Mouse (Mus musculus) midbrain, embryonic 13.5 days (tissue): ENCODE data around the gene Kdm5a. TPM values are rescaled to one million over a fixed set of nuclear protein-coding genes. Genes with fewer than 3 reads are reported as not detected.

Experiments used
- ATAC-seq: fragments of 200-750 bp; cut with Nextera tagmentation; 2 replicates; pipeline ENCODE4 v1.8.0; 2017; ENCODE audit warnings: mild to moderate bottlenecking, moderate TSS enrichment, moderate library complexity
- H3K27ac ChIP-seq: fragments of 300-500 bp; sonication (generic); 2 replicates; pipeline ENCODE4 v1.5.1; 2015; ENCODE audit warnings: inconsistent platforms, mild to moderate bottlenecking, moderate library complexity
- H3K27me3 ChIP-seq: fragments of 300-500 bp; sonication (generic); 2 replicates; pipeline ENCODE4 v1.6.1; 2015; ENCODE audit warnings: mild to moderate bottlenecking, inconsistent platforms
- H3K36me3 ChIP-seq: fragments of 300-500 bp; sonication (generic); 2 replicates; pipeline ENCODE4 v1.6.1; 2015; ENCODE audit warnings: mild to moderate bottlenecking, inconsistent platforms
- H3K4me1 ChIP-seq: fragments of 300-500 bp; sonication (generic); replicated peaks from 2 replicates; pipeline ENCODE4 v1.6.1; 2015; ENCODE audit warnings: inconsistent platforms
- H3K4me2 ChIP-seq: fragments of 300-500 bp; sonication (generic); replicated peaks from 2 replicates; pipeline ENCODE4 v1.6.1; 2015; ENCODE audit warnings: moderate library complexity, mild to moderate bottlenecking, inconsistent platforms
- H3K4me3 ChIP-seq: fragments of 300-500 bp; sonication (generic); replicated peaks from 2 replicates; pipeline ENCODE4 v1.5.1; 2015; ENCODE audit warnings: mild to moderate bottlenecking, inconsistent platforms
- H3K9ac ChIP-seq: fragments of 300-500 bp; sonication (generic); replicated peaks from 2 replicates; pipeline ENCODE4 v1.6.1; 2015; ENCODE audit warnings: mild to moderate bottlenecking, inconsistent platforms
- H3K9me3 ChIP-seq: fragments of 300-500 bp; sonication (generic); 2 replicates; pipeline ENCODE4 v1.6.1; 2016; ENCODE audit warnings: mild to moderate bottlenecking, inconsistent platforms
- WGBS: fragments of 180-500 bp; shearing (Covaris S2); methylation state at CpG from one replicate; pipeline ENCODE4 v1.1.7; 2015; 5-methylcytosine and 5-hydroxymethylcytosine counted together
- polyA plus RNA-seq: library from polyadenylated mRNA; unstranded; fragments of >200 nt; fragmentation: Nextera tagmentation; extraction: Ambion mirVana; gene quantifications from 2 replicates; pipeline ENCODE4 v1.2.1, GENCODE M21; 2015

The Kdm5a gene
- polyA plus RNA-seq, 1 experiment from 2014 or later: 54.0 TPM

- Histone ChIP-seq H3K27ac (peak overlapping the region; percentile 93), H3K9me3 (no peaks in the 10 kb centered on the region), H3K4me2 (peak overlapping the region; percentile 98), H3K9ac (peak overlapping the region; percentile 93), H3K27me3 (no peaks in the 10 kb centered on the region), H3K4me3 (peak overlapping the region; percentile 82), H3K4me1 (peaks cover 20% of the 10 kb centered on the region), H3K36me3 (peaks cover 9% of the 10 kb centered on the region)
- 26% methylated on average over 15 of the region's 15 CpGs for WGBS
- ATAC-seq: peak; percentile 31; the same call in 1 of the 2 replicates
Measured at GRCm38 (mm10) chr6:120362774-120363687, 893 bp upstream of the Kdm5a start.

GRCm38 (mm10) chr6:120364523-120364905 lies 590 bp downstream of the Kdm5a start:
- H3K4me2 ChIP-seq: peak overlapping the region; percentile 98
- no peaks in the 10 kb centered on the region for H3K27me3 ChIP-seq
- peak overlapping the region; percentile 93 for H3K27ac ChIP-seq
- peak overlapping the region; percentile 93 for H3K9ac ChIP-seq
- no peaks in the 10 kb centered on the region for H3K9me3 ChIP-seq
- H3K4me3 ChIP-seq: peak overlapping the region; percentile 82
- WGBS: under 1% methylated on average over 31 of the region's 31 CpGs
- ATAC-seq: no peak; the same call in 1 of the 2 replicates
- peaks cover 20% of the 10 kb centered on the region for H3K4me1 ChIP-seq
- peaks cover 24% of the 10 kb centered on the region for H3K36me3 ChIP-seq

DNA sequence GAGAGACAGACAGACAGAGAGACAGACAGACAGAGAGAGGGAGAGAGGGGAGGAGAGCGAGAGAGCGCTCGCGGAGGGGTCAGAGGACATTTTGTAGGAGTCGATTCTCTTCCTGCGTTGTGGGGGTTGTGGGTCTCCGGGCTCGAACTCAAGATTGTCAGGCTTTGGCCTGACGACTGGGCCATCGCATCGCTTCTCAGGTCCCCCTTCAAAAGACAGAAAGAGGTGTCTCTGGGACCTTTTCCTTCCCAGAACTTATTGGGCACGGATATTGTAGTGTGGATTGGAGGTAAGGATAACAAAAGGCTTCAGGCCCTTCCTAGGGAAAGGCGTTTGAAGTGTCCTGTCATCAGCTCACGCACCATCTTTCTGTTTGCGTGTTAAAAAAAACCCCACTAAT lies 1.1 kb downstream of the Kdm5a start:
- no peaks in the 10 kb centered on the region for H3K9me3 ChIP-seq
- H3K4me2 ChIP-seq: peak overlapping the region; percentile 98
- peaks cover 29% of the 10 kb centered on the region for H3K36me3 ChIP-seq
- WGBS: 6% methylated on average over 15 of the region's 15 CpGs
- H3K4me3 ChIP-seq: peak overlapping the region; percentile 82
- no peak for ATAC-seq
- no peaks in the 10 kb centered on the region for H3K27me3 ChIP-seq
- H3K27ac ChIP-seq: no peak overlapping the region
- peaks cover 20% of the 10 kb centered on the region for H3K4me1 ChIP-seq
- peak overlapping the region; percentile 93 for H3K9ac ChIP-seq

DNA sequence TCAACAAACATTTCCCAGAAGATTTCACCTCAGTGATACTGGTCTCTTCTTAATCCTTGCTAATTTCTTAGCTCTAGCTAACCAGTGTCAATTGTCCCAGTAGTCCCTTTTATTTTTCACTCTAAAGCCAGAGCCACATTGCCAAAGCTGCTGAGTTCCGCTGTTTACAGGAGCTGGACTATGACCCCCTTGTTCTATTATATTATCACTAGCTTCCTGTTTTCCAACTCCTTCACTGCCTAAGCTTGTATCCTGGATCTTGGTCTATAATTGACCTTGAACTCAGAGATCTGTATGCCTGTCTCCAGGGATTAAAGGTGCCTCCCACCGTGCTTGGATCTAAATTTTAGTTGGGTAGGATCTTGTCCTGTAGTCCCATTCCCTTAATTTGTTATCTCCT lies 12.8 kb downstream of the Kdm5a start:
- no peak overlapping the region for H3K27ac ChIP-seq
- no peaks in the 10 kb centered on the region for H3K27me3 ChIP-seq
- no peaks in the 10 kb centered on the region for H3K9me3 ChIP-seq
- H3K36me3 ChIP-seq: peaks cover 78% of the 10 kb centered on the region
- H3K4me1 ChIP-seq: no peaks in the 10 kb centered on the region
- no peak for ATAC-seq
- WGBS: 93% methylated on average over 2 of the region's 2 CpGs
- H3K9ac ChIP-seq: no peak overlapping the region
- no peak overlapping the region for H3K4me2 ChIP-seq
- no peak overlapping the region for H3K4me3 ChIP-seq

DNA sequence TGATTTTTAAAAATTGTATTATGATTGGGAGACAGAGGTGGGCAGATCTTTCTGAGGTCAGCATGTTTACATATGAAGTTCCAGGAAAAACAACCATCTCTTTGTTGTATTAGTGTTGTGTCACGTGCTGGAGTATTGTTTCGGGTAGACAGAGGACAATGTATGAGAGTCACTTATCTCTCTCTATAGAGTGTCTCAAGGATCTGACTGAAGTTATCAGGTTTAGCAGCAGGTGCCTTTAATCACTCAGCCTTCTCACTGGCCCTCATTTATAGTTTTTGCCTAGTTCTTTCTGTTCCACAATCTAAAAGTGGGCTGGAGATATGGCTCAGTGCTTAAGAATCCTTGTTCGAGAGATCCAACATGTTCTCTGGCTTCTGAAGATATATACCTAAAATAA lies 26.1 kb downstream of the Kdm5a start:
- no peaks in the 10 kb centered on the region for H3K4me1 ChIP-seq
- H3K9me3 ChIP-seq: no peaks in the 10 kb centered on the region
- H3K27me3 ChIP-seq: no peaks in the 10 kb centered on the region
- no peak overlapping the region for H3K4me2 ChIP-seq
- H3K9ac ChIP-seq: no peak overlapping the region
- no peak overlapping the region for H3K27ac ChIP-seq
- ATAC-seq: no peak
- H3K36me3 ChIP-seq: peaks cover 59% of the 10 kb centered on the region
- 91% methylated on average over 3 of the region's 3 CpGs for whole genome bisulfite sequencing
- no peak overlapping the region for H3K4me3 ChIP-seq

- no peaks in the 10 kb centered on the region for H3K9me3 ChIP-seq
- ATAC-seq: no peak
- H3K27me3 ChIP-seq: no peaks in the 10 kb centered on the region
- WGBS: 95% methylated on average over 2 of the region's 2 CpGs
- peaks cover 63% of the 10 kb centered on the region for H3K36me3 ChIP-seq
- H3K27ac ChIP-seq: no peak overlapping the region
- H3K4me2 ChIP-seq: no peak overlapping the region
- H3K9ac ChIP-seq: no peak overlapping the region
- no peak overlapping the region for H3K4me3 ChIP-seq
- H3K4me1 ChIP-seq: no peaks in the 10 kb centered on the region
Measured at GRCm38 (mm10) chr6:120392811-120393210, 28.9 kb downstream of the Kdm5a start.

GRCm38 (mm10) chr6:120395622-120396345 lies 31.9 kb downstream of the Kdm5a start:
- no peak overlapping the region for H3K9ac ChIP-seq
- H3K4me1 ChIP-seq: no peaks in the 10 kb centered on the region
- no peak overlapping the region for H3K4me2 ChIP-seq
- H3K27me3 ChIP-seq: no peaks in the 10 kb centered on the region
- H3K36me3 ChIP-seq: peaks cover 73% of the 10 kb centered on the region
- no peak for ATAC-seq
- no peak overlapping the region for H3K4me3 ChIP-seq
- 96% methylated on average over 5 of the region's 5 CpGs for WGBS
- no peak overlapping the region for H3K27ac ChIP-seq
- H3K9me3 ChIP-seq: no peaks in the 10 kb centered on the region

DNA sequence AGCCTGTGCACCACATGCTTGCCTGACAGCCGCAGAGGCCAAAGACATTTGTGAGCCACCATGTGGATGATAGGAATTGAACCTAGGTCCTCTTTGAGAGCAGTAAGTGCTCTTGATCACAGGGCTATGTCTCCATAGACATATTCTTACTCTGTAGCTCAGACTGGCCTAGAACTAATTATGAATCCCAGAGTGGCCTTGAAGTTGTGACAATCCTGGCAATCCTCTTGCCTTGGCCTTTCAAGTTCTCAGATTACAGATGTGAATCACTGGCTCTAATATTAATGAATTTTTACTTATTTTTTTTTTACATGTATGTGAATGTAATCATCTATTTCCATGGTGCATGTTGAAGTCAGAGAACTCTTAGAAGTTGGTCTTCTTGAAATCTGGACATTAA lies 40.0 kb downstream of the Kdm5a start:
- Histone ChIP-seq H3K27ac (no peak overlapping the region), H3K27me3 (no peaks in the 10 kb centered on the region), H3K4me3 (no peak overlapping the region), H3K4me2 (no peak overlapping the region), H3K9ac (no peak overlapping the region), H3K4me1 (no peaks in the 10 kb centered on the region), H3K9me3 (no peaks in the 10 kb centered on the region), H3K36me3 (peaks cover 66% of the 10 kb centered on the region)
- 97% methylated on average over 1 of the region's 1 CpGs for WGBS
- ATAC-seq: no peak

GRCm38 (mm10) chr6:120438161-120438560 lies 74.2 kb downstream of the Kdm5a start:
- Histone ChIP-seq H3K4me3 (no peak overlapping the region), H3K4me1 (no peaks in the 10 kb centered on the region), H3K27me3 (no peaks in the 10 kb centered on the region), H3K27ac (no peak overlapping the region), H3K9me3 (no peaks in the 10 kb centered on the region), H3K36me3 (peaks cover 56% of the 10 kb centered on the region), H3K9ac (no peak overlapping the region), H3K4me2 (no peak overlapping the region)
- ATAC-seq: no peak
- WGBS: 90% methylated on average over 3 of the region's 3 CpGs

DNA sequence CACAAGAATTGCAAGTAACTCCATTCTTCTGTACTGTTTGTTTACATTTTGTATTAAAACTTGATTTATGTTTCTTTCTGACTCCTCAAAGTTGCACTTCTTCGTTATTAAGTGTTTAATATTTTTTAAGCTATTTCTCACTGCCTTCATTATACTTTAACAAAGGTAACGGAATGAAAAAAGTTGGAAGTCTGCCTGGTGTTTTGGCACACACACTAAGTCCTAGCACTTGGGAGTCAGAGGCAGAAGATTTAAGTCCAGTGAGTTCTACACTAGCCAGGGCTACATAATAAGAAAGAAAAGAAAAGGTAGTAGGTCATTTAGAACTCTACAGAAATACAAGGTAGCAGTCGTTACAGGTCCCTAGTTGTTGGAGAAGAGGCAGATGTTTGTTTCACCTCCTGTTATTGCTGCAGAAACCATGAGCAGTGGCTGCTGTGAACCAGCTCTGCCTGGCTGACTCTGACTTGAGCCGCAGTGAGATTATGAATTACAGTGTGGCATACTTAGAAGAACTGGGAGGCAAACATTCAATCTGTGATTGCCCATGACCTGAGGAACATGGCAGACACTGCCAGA lies 78.3 kb downstream of the Kdm5a start:
- H3K36me3 ChIP-seq: peaks cover 49% of the 10 kb centered on the region
- H3K4me1 ChIP-seq: no peaks in the 10 kb centered on the region
- H3K27ac ChIP-seq: no peak overlapping the region
- no peaks in the 10 kb centered on the region for H3K27me3 ChIP-seq
- ATAC-seq: no peak
- WGBS: 96% methylated on average over 4 of the region's 4 CpGs
- no peak overlapping the region for H3K4me2 ChIP-seq
- H3K9me3 ChIP-seq: no peaks in the 10 kb centered on the region
- H3K4me3 ChIP-seq: no peak overlapping the region
- H3K9ac ChIP-seq: no peak overlapping the region

DNA sequence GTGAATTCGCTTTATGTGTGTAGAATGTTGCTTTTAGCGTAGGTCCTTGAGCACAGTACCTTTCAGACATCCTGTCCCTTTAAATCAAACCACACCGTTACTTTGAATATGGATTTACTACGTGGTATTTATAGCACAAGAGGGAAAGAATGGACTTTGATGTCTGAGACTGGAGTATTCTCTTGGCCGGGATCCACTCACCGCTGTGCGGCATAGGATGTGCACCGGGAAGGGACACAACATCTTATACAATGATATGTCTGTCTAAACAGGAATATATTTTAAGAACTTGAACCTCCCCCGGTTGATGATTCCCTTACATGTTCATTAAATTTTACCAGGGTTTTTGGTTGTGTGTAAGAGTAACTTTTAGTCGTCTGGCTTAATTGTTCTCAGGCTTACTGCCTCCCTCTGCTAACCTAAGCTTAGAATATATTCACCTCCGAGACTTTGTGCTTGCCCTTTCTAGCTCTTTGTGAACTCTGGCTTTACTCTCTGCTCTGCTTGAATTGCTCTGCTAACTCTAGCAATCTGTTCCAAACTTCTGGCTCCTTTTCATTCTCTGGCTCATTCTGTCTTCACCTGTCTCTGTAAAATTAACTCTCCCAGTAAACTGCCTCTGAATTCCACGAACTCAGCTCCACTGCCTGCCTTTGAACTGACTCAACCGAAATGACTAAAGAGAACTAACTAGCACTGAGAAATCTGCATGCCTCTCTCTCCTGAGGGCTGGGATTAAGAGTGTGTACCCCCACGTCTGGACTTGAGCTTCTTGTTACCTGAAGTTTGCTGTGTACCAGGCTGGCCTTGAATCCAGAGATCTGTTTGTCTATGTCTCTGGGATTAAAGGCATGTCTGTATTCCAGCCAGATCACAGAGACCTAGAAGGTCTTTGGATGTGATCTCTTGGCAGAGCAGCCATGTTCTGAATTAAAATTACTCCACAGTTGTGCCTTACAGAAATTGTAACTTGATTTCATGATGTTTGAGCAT lies 79.7 kb downstream of the Kdm5a start:
- 82% methylated on average over 14 of the region's 14 CpGs for WGBS
- Histone ChIP-seq H3K4me1 (no peaks in the 10 kb centered on the region), H3K9ac (no peak overlapping the region), H3K4me3 (no peak overlapping the region), H3K9me3 (no peaks in the 10 kb centered on the region), H3K27me3 (no peaks in the 10 kb centered on the region), H3K27ac (no peak overlapping the region), H3K36me3 (peaks cover 40% of the 10 kb centered on the region), H3K4me2 (no peak overlapping the region)
- ATAC-seq: no peak
